Mouse (Mus musculus) limb, embryonic 11.5 days (tissue): ENCODE measurements around the gene Cd6. TPM values are rescaled to one million over a fixed set of nuclear protein-coding genes. Genes with fewer than 3 reads are reported as not detected.

ENCODE experiments used
- ATAC-seq: fragments of 200-750 bp; cut with Nextera tagmentation; 2 replicates; pipeline ENCODE4 v1.8.0; 2017; ENCODE audit warnings: low read depth; ENCODE audit not compliant: insufficient number of reproducible peaks, low FRiP score, low TSS enrichment
- DNase-seq: peaks from one replicate; pipeline ENCODE4 v3.0.0-alpha.2; 2015; ENCODE audit warnings: low spot score
- H3K27ac ChIP-seq: fragments of 300-500 bp; sonication (generic); replicated peaks from 2 replicates; pipeline ENCODE4 v1.5.1; 2014; ENCODE audit warnings: low read depth, mild to moderate bottlenecking, low read length
- H3K27me3 ChIP-seq: fragments of 300-500 bp; sonication (generic); 2 replicates; pipeline ENCODE4 v1.6.1; 2014; ENCODE audit warnings: mild to moderate bottlenecking, low read length, mixed read lengths; ENCODE audit not compliant: control insufficient read depth, insufficient read depth
- H3K36me3 ChIP-seq: fragments of 300-500 bp; sonication (generic); 2 replicates; pipeline ENCODE4 v1.6.1; 2014; ENCODE audit warnings: mild to moderate bottlenecking, low read length, moderate library complexity, mixed read lengths; ENCODE audit not compliant: control insufficient read depth, insufficient read depth
- H3K4me1 ChIP-seq: fragments of 300-500 bp; sonication (generic); 2 replicates; pipeline ENCODE4 v1.6.1; 2014; ENCODE audit warnings: low read length, mixed read lengths; ENCODE audit not compliant: control insufficient read depth, insufficient read depth
- H3K4me2 ChIP-seq: fragments of 300-500 bp; sonication (generic); 2 replicates; pipeline ENCODE4 v1.6.1; 2014; ENCODE audit warnings: low read depth, mild to moderate bottlenecking, moderate library complexity; ENCODE audit not compliant: severe bottlenecking
- H3K4me3 ChIP-seq: fragments of 300-500 bp; sonication (generic); 2 replicates; pipeline ENCODE4 v1.5.1; 2014; ENCODE audit warnings: low read depth, low read length
- H3K9ac ChIP-seq: fragments of 300-500 bp; sonication (generic); 2 replicates; pipeline ENCODE4 v1.6.1; 2014; ENCODE audit warnings: mild to moderate bottlenecking, low read length
- H3K9me3 ChIP-seq: fragments of 300-500 bp; sonication (generic); 2 replicates; pipeline ENCODE4 v1.6.1; 2016; ENCODE audit warnings: low read length; ENCODE audit not compliant: control insufficient read depth
- WGBS: fragments of 180-500 bp; shearing (Covaris S2); extraction: QIAGEN DNeasy Blood & Tissue Kit; methylation state at CpG from one replicate; pipeline ENCODE4 v1.1.7; 2014; 5-methylcytosine and 5-hydroxymethylcytosine counted together
- polyA plus RNA-seq: library from polyadenylated mRNA; unstranded; fragments of >200 nt; fragmentation: Nextera tagmentation; extraction: Ambion mirVana; gene quantifications from 2 replicates; pipeline ENCODE4 v1.2.1, GENCODE M21; 2014

The Cd6 gene
- polyA plus RNA-seq, 1 experiment from 2014 or later: 0.13 TPM

DNA sequence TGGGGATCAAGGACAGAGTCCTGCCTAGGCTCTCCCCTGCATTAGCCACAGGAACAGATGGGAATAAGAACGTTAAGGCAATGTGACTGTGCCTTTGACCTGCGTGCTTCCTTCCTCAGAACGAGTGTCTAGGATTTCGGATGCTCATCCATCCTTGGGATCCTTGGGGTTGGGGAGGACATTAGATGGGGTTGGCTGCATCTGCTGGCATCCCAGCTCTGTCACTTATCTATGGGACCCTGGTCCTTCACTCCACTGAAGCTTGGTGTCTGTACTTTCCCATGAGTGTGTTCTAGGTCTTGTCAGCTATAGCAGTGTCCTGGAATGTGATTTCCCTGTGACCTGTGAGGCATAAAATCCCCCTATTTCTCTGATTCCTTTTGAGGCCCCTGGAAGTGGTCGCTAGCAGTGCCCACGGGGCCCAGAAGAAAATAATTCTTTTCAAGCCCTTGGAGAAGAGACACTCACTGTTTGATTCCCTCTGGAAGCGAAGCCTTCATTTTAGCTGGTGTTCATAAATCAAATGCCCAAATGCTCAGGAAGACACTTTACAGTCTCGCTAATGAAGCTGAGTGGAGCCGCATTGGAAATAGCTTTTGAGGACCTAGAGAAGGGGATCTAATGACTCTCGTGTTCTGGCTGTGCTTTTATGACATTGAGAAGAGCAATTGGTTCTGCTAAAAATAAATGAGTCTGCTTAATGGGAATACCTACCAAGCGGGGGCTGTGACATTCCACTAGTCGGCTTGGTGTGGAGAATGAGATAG is 60.2 kb downstream of the Cd6 start:
- Histone ChIP-seq H3K4me2 (no peak overlapping the region), H3K27ac (no peak overlapping the region)
- ATAC-seq: no peak

DNA sequence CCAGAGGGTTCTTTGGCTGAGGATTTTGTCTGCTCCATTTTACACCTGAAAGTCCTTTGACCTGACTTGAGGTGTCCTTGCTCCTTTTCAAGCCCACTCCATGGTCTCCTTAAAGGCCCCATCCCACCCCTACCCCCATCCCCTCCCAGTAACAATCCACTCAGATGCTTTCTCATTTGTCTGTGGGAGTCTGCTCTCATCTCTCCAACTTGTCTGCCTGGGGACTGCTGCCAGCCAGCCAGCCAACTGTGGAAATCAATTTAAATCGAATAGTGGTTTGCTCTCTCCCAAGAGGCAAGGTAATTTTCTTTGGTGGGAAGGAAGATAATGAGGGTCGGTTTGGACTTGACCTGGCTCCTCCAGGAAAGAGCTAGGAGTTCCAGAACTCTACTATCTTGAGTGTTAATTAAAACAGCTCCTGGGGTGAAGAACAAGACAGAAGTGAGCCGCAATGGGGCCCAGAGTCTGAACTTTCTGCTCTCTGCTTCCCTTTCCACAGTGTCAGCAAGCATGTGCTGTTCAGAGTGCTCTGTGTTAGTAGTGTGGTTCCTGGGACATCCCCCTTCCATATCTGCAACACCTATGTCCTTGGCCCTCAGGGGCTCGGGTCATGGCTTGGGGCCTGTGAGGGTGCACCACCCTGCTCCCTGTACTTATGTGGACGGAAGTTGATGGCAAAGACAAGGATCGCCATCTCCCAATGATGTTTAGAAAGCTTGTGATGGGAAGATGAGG is 61.0 kb downstream of the Cd6 start:
- no peaks in the 10 kb centered on the region for H3K4me1 ChIP-seq
- no peak for DNase-seq
- H3K9me3 ChIP-seq: no peaks in the 10 kb centered on the region
- no peak overlapping the region for H3K4me2 ChIP-seq
- H3K27me3 ChIP-seq: no peaks in the 10 kb centered on the region
- no peak for ATAC-seq
- no peak overlapping the region for H3K4me3 ChIP-seq
- H3K36me3 ChIP-seq: no peaks in the 10 kb centered on the region
- whole genome bisulfite sequencing: 73% methylated on average over 6 of the region's 6 CpGs
- no peak overlapping the region for H3K27ac ChIP-seq
- no peak overlapping the region for H3K9ac ChIP-seq

More for the DNA sequence above, 60.2 kb downstream of the Cd6 start:
- Histone ChIP-seq H3K27me3 (no peaks in the 10 kb centered on the region), H3K9me3 (no peaks in the 10 kb centered on the region), H3K9ac (no peak overlapping the region), H3K36me3 (no peaks in the 10 kb centered on the region), H3K4me3 (no peak overlapping the region), H3K4me1 (no peaks in the 10 kb centered on the region)
- DNase-seq: no peak
- 45% methylated on average over 12 of the region's 12 CpGs for WGBS

DNA sequence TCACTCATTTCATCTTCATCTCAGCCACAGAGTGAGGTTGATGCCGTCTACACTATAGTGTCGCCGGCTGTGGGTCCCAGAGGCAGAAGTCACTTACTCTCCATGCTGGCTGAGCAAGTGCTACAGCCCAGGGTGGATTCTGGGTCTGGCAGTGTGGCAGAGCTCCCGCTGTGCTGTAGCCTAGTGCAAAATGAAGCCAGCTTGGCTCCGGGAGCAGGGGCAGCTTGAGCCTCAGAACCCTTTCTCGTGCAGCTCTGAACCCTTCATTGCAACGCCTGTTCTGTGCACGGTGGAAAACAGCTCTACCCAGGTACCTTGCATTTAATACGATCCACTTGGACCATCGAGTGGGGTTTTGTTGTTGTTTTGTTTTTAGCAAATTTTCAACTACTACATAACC is 62.2 kb downstream of the Cd6 start:
- Histone ChIP-seq H3K27me3 (no peaks in the 10 kb centered on the region), H3K9ac (no peak overlapping the region), H3K4me2 (no peak overlapping the region), H3K27ac (no peak overlapping the region), H3K36me3 (no peaks in the 10 kb centered on the region), H3K4me1 (no peaks in the 10 kb centered on the region), H3K9me3 (no peaks in the 10 kb centered on the region), H3K4me3 (no peak overlapping the region)
- 89% methylated on average over 10 of the region's 10 CpGs for WGBS
- DNase-seq (no peak), ATAC-seq (no peak)

DNA sequence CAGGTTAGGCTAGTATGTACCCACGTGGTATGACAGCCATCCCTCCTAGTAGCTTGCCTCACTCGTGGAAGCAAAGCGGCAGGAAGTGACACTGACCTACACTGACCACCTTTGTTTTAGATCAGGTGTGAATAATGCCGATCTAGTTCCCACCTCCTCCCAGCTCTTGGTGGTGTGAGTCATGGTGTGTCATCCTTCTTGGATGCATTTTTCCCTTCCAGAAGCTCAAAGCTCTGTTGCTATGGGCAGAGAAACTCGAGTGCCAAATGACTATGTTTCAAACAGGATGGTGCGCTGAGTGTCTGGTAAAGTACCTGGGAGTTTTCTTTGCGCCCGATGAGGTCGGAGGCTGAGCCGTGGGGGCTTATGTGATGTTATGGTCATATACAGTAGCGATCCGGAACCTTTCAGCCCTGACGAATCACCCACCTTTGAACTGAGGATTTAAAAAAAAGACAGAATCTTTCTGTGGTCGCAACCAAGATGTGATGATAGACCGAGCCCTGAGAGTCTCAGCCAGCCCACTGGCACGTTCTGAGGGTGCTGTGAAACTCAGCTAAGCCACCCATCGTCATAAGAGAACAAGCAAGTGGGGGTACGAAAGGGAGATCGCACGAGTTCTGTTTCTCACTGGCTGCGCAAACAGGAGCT is 66.4 kb downstream of the Cd6 start:
- Histone ChIP-seq H3K9me3 (no peaks in the 10 kb centered on the region), H3K4me2 (no peak overlapping the region), H3K4me1 (no peaks in the 10 kb centered on the region), H3K27me3 (no peaks in the 10 kb centered on the region), H3K36me3 (no peaks in the 10 kb centered on the region), H3K27ac (no peak overlapping the region), H3K4me3 (no peak overlapping the region), H3K9ac (no peak overlapping the region)
- DNase-seq: no peak
- ATAC-seq: no peak
- 81% methylated on average over 21 of the region's 21 CpGs for WGBS

DNA sequence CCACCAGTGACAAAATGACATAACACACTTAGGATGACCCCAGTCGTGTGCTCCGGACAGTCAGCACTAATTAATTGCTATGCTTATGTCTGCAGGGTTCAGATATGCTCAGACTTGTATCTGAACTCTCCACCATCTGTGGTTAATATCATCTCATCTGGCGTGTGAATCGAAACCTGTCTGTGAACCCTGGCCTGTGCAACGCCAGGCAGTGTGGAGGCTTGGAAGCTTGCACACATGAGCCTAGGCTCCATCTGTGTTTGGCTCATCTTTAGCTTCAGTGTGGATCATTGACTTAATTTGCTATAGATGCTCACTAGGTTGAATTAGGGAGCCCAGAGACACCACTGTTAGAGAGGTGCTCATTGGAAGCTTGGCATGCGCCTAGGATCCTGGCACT is 67.4 kb downstream of the Cd6 start:
- H3K4me1 ChIP-seq: no peaks in the 10 kb centered on the region
- H3K4me3 ChIP-seq: no peak overlapping the region
- no peaks in the 10 kb centered on the region for H3K36me3 ChIP-seq
- no peak overlapping the region for H3K27ac ChIP-seq
- H3K9me3 ChIP-seq: no peaks in the 10 kb centered on the region
- DNase-seq (no peak), ATAC-seq (no peak)
- no peak overlapping the region for H3K4me2 ChIP-seq
- no peak overlapping the region for H3K9ac ChIP-seq
- no peaks in the 10 kb centered on the region for H3K27me3 ChIP-seq
- WGBS: 79% methylated on average over 6 of the region's 6 CpGs

DNA sequence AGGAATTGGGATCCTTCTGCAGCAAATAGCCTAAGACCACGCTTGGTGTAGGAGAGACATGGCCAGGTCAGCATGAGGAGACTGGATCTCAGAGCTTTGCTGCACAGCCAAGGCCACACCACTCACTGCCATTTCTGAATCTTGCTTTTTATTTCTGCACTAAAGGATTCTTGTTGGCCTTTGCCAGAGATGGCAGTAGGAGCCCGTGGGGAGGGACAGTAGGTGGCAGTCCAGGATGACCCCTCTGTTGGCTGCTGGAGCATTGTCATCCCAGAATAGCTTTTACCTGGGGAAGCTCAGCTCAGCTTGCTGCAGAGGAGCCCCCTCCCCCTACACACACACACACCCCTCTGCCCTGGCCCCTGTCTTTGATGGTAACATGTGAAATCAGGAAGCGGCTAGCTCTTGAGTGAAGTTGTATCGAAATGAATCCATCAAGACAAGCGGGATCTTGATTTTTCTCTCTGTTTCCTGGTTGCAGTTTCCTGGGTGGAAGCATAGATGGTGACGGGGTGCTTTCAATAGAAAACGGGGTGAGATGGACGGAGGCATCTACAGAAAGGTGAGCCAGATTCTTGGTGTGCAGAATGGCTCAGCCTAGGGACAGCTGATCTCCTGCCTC is 68.0 kb downstream of the Cd6 start:
- no peak for ATAC-seq
- Histone ChIP-seq H3K4me2 (no peak overlapping the region), H3K27me3 (no peaks in the 10 kb centered on the region), H3K9ac (no peak overlapping the region), H3K27ac (no peak overlapping the region), H3K9me3 (no peaks in the 10 kb centered on the region), H3K4me1 (no peaks in the 10 kb centered on the region), H3K36me3 (no peaks in the 10 kb centered on the region), H3K4me3 (no peak overlapping the region)
- no peak for DNase-seq
- WGBS: 87% methylated on average over 8 of the region's 8 CpGs

DNA sequence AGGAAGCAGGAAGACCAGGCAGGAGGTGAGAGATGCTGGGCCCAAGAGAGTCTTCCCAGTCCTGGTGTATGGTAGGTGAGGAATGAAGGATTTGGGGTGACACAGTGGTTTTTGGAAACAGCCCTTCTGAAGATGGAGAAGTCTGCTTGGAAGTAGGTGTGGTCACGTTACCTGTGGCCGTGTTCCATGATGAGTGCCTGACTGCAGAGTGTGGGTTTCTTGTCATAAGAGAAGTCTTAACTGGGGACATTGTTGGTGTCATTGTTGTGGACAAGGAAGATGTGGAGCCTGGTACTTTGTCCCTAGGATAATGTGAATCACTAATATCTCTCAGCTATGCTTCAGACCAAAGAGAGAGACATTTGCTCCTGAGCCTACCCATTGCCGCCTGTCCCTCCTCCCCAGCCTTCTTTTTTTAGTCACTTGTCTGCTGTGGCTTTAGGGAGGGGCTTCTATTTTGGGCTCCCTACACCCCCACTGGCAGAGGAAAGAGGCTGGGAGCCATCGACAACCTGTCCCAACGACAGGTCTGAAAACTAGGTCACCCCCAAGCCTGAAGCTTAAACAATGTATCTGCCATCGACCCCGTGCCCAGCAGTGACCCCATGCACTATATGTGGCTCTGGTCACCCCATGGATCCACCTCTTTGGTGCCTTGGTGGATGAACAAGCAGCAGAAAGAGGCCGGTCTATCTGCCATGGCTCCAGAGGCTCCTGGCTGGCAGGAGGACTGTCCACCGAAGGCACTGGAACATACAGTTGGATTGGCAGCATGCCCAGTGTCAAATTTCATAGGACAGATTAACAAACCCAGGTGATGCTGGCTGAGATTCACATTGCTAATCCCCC is 69.7 kb downstream of the Cd6 start:
- DNase-seq (no peak), ATAC-seq (no peak)
- Histone ChIP-seq H3K36me3 (no peaks in the 10 kb centered on the region), H3K27ac (no peak overlapping the region), H3K4me1 (no peaks in the 10 kb centered on the region), H3K4me3 (no peak overlapping the region), H3K9ac (no peak overlapping the region), H3K4me2 (no peak overlapping the region), H3K27me3 (no peaks in the 10 kb centered on the region), H3K9me3 (no peaks in the 10 kb centered on the region)
- WGBS: 91% methylated on average over 9 of the region's 9 CpGs

DNA sequence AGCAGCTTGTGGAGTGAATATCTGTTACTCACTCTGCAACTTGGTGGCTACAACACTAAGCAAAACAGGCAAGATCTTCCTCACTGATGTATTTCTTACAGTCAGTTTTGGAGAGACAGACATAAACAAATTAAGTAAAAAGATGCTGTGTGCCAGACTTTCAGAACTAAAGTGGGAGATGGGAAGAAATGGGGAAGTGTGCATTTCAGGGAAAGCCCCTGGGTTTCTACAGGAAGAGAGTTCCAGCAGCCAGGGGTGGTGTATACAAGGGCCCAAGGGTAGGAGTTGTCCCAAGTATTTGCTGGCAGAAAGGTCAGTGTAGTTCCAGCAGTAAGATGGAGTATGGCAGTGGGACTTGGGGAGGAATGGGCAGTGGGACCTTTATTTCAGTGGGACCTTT is 70.3 kb downstream of the Cd6 start:
- Histone ChIP-seq H3K36me3 (no peaks in the 10 kb centered on the region), H3K9me3 (no peaks in the 10 kb centered on the region), H3K4me1 (no peaks in the 10 kb centered on the region), H3K9ac (no peak overlapping the region), H3K4me2 (no peak overlapping the region), H3K27ac (no peak overlapping the region), H3K4me3 (no peak overlapping the region), H3K27me3 (no peaks in the 10 kb centered on the region)
- no peak for DNase-seq
- ATAC-seq: no peak
